Mouse (Mus musculus) adrenal gland, postnatal 36 days (tissue): ENCODE measurements around the gene Bnip1. TPM values are rescaled to one million over a fixed set of nuclear protein-coding genes. Genes with fewer than 3 reads are reported as not detected.

Experiments
- DNase-seq, 2 experiments: peaks; one replicate each; pipeline ENCODE4 v3.0.0; 2021; ENCODE audit warnings: mixed read lengths in 1 of 2
- long read RNA-seq, 2 experiments: library from polyadenylated mRNA; stranded (forward); transcript quantifications; one replicate each; pipeline ENCODE4 v2.0.0; 2021; ENCODE audit warnings: borderline sequencing depth in 2 of 2
- total RNA-seq, 2 experiments: library from RNA; stranded (reverse); gene quantifications; 2 replicates each; pipeline ENCODE4 v1.2.3; 2021

Bnip1 gene
- total RNA-seq, result 10 to 100 TPM; 24.7 to 27.2 TPM
- long read RNA-seq, experiment 1, transcript Bnip1-201 (6 exons, 1,098 nt), result major isoform, 12 of 22 reads
- long read RNA-seq, experiment 1, partial matches to known transcripts, result 0 of 22 reads
- long read RNA-seq, experiment 1, other reads (novel, unspliced or antisense), result 4 of 22 reads
- long read RNA-seq, experiment 2, transcript Bnip1-201 (6 exons, 1,098 nt), result major isoform, 8 of 11 reads
- long read RNA-seq, experiment 2, partial matches to known transcripts, result 1 of 11 reads
- long read RNA-seq, experiment 2, other reads (novel, unspliced or antisense), result 1 of 11 reads

DNA sequence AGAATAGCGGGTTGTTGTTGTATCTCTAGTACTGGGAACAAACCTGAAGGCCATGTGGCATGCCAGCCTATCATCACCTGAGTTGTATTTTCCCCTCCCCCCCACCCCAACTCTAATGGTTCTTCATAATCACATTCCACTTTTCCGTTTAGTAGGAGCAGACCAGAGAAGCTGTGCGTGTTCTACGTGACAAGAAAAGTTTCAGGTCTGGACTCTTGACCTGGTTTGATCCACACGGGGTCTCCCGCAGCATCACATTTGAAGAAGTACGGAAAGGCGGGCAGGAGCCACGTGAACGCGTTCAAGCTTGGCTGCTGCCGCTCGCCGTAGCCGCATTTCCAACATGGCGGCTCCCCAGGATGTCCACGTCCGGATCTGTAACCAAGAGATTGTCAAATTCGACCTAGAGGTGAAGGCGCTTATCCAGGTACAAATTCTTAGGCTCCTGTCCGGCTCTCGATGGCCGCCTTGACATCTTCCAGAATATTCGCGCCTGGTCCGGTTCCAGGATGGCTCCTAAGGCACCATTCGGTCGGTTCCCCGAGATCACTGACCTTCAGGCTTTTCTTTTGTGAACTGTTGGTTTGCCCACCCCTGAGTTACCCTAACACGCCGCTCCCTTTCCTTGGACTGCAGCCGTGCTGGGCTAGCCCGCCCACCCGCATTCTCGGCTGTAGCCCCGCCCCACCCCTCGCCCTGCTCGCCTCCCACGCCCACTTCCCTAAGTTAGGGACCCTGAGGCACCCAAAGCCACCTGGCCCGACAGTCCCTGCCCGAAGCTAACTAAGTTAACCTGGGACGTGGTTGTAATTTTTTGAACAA is at the start of gene Bnip1:
TSS of gene Bnip1 (plus strand) at position 317 of the 822 bp plus-strand sequence.
- DNase-seq, result peak; percentile 82 to 88

DNA sequence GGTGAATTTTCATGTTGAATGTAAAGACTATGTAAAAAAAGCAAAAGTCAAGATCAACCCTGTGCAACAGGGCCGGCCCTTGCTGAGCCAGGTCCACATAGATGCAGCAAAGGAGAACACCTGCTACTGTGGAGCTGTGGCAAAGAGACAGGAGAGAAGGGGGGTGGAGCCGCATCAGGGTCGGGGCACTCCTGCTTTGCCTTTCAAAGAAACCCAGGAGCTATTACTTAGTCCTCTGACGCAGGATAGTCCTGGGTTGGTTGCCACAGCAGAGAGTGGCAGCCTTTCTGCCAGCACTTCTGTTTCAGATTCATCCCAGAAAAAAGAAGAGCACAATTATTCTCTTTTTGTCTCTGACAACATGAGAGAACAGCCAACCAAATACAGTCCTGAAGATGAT is 38.3 kb upstream of the Bnip1 start:
- DNase-seq, result no peak

DNA sequence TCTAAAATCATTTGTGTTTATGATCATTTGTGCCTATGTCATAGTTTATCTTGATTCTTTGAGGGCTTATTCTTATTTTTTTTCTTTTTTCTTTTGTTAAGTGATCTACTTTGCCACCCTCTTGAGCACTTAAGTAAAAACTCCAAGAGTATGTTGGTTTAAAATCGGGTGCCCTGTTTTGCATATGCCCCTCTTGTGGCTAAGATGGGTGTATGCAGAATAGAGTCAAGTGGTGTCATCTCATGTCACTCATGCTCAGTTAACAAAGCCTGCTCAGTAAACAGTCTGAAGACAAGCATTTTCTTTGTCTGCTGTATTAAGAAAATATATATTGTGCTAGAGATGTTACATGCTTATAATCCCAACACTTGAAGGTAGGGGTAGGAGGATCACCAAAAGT is 37.6 kb upstream of the Bnip1 start:
- no peak for DNase-seq

DNA sequence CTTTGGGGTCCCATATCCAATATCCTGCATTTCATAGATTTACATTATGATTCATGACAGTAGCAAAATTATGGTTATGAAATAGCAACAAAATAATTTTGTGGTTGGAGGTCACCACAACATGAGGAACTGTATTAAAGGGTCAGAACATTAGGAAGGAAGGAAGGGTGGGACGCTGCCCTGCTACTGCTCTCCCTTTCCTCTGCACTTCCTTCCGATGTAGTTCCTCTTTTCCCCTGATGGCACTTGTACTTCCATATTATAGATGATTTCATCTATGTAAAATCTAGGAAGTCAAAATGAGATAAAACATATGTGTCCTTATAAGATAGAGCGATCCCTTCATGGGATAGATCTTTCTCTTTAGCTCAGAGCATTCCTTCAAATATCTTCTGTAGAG is 30.9 kb upstream of the Bnip1 start:
- no peak for DNase-seq

DNA sequence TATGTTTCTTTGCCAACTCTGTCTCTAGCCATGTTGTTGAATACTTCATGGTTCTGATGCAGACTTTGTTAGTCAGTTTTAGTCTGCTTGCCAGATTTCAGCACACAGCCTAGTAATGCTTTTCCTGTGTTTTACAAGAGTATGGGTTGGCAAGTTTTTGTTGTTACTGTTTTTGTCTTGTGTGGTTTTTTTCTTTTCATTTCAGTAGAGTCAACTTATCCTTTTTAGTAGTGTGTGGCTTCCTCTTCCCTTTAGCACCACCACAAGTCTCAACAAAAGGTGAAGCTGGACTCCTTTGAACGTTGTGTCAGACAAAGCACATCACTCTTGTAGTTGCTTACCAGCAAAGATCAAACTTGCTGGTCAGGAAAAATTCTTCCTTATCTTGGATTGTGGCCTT is 28.6 kb upstream of the Bnip1 start:
- DNase-seq, result no peak

DNA sequence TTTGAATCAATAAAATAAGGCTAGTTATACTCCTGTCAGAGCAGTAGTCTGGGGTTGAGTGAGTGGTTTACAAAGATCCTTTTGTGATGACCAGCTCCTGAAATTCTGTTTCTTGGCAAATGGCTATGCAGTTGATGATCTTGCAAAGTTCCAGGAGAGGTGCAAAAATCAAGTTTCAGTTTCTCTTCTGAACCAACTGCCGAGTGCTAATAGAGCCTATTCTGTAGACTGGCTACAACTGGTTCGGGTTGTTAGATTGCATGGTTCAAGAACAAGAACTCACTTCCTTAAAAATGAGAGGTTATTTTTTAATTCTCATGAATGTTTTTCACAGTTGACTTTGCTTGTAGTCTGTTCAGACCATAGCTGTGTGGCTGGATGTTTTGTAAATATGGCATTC is 27.4 kb upstream of the Bnip1 start:
- DNase-seq, result no peak

DNA sequence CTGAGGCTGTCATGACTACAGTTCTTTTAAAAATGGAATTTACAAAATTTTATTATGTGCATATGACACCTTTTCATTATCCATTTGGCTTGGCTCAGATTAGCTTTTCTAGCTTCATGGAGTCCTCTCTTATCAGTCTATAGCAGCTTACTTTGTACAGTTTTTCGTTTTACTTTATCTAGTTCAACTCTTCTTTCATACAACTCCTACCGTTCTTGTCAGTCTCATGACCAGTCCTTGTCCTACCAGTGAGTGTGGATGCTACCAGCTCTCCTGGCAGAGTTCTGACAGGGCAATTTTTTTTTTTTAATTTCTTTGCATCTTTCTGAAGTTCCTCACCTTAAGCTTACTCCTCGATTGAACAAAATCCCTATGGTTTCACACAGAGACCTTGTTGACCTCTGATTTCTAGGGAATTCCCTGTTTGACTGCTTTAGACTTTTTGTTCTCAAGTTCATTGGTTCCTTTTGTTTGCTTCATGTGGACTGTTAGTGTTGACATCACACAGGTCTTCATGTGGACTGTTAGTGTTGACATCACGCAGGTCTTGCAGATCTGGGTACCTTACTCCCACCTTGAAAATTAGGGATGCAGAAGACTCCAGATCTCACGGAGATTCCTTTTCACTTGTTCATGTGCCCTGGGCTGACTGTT is 13.6 kb upstream of the Bnip1 start:
- no peak for DNase-seq

DNA sequence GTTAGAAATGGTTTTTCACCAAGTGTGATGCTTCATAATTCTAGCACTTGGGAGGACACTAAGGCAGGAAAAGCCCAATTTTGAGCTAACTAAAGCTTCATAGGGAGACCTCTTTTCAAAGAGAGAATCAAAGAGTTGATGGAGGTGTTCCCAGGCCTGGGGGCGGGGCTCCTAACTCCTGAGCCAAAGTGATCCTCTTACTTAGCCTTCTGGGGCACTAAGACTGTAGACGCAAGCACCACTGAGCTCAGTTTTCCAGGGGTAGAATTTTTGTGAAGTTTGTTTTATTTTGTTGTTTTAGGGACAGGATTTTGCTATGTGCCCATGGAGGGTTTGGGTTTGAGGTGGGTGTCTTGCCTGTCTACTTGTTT is 13.1 kb upstream of the Bnip1 start:
- DNase-seq, result no peak

DNA sequence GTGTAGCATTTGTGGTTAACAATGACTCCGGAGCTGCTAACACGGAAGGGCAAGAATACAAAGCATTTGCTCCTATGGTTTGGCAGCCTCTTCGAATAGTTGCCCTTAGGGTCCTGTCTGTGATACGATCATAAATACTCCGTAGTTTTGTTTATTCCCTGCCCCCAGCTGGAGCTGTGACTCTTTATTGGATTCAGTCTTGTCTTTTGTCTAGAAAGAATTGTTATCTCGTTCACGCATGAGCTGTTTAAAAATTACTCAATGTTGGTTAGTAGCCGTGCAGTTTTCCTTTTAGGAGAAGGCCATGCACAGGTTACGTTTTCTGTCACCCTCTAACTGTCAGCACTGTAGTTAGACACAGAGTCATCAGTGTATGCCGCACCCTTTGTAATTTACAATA is 4.7 kb upstream of the Bnip1 start:
- DNase-seq, result no peak

DNA sequence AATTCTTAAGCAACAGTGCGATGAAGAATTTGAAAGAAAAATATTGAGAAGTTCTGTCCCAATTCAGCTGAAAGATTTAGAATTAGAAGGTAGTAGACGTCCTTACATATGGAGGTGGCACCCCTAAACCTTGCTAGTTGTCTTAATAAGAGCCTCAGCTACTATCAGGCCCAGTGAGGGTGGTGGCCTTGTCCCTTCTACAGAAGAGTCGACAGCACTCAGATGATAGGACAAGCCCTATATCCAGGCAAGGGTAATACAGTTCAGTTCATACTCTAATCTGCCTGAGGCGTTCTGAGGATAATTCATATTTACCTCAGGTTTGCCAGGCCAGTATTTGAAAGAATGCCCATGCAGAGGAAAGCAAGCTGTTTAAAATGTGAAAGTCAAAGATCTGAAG is 2.9 kb upstream of the Bnip1 start:
- no peak for DNase-seq

DNA sequence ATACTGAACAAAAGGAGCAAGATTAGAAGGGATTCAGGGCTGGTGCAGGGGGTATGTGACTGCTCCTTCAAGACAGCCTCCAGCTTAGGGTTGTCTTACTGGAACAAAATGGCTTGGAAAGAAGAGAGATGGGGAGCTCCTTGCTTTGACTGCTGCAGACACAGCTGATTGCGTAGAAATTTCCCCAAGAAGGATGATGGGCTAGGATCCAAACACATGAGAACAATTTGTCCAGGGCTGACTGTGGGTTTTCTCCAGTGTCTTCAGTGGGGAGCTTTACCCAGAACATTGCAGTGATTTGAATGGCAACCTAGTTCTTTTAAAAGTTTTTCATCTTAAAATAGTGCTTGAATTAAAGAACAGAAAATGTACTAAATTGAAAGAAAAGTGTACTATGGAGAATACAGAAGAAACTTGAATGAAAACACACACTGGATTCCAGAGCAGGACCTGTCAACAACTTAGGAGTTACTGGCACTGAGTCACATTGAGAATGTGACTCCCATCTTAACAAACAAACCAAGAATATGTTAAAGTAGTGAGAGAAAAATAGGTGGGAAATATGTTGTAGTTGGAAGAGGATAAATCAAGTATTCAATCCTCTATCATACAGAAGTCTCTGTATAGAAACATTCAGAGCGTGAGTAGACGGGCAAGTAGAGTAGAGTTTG is 2.3 kb upstream of the Bnip1 start:
- no peak for DNase-seq

DNA sequence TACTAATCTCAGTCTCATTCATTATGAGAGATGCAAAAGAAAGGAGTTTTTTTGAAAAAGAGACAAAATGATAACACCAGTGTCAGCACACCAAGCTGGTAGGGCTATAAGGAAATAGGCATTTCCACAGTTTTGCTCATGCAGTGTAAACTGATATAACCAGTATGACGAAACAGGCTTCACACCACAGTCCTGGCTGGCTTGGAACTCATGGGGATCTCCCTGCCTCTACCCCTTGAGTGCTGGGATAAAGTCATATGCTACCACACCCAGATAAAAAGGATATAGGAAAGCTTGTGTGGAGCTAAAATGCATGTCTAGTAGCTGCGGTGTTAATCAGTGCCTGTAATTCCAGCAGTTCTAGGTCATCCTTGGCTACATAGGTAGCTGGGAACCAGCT is 1.4 kb upstream of the Bnip1 start:
- no peak for DNase-seq

DNA sequence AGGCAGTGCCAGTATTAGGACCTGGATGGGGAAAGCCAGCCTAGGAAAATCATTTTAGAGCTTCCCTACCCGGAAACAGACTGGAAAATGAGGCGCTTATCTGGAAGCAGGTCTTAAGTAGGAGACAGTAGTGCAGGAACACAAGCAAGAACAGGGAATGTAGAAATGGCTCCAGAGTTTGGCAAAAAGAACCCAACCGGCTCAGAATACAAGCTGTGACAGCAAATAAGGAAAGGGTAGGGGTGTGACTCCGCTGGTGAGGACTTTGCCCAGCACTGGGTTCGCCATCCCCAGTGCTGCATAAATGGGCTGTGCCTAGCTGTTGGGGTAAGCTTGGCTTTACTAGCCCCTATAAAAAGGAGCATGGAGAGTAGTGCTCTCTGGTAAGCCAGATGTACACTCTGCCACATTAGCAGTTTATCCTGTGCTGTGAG is 761 bp downstream of the Bnip1 start:
- no peak for DNase-seq

DNA sequence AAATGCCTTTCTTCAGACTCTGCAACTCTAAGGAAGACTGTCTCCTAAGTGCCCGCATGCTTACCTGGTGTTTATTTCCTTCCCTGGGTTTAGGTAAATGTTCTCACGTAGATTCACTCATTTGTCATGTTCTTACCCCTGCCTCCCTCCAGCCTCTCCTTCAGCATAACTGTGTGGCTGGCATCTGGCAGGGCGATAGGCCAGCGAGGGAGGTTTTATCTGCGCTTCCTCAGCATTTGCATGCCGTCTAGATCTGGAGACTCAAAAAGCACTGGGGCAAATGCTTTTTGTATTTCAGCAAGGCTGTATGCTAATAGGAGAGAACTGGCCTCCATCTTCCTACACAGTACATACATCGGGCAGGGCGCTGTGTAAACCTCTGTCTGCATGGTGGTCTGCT is 3.7 kb downstream of the Bnip1 start:
- no peak for DNase-seq

DNA sequence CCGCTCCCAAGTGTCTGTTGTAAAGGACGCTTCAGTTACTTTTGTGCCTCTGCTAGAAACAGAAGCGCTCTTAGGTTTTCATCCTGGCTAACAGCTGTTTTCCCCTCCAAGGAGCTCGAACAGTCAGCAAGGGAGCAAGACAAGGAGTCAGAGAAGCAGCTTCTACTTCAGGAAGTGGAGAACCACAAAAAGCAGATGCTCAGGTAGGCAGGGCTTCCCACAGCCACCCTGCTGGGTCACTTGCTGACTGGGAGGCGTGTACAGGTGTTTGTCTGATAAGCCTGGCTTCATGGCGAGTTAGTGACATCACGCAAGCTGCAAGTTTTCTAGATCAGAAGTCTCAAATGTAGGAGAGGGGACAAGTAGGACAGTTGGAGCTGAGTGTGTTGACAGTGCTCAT is 5.7 kb downstream of the Bnip1 start:
- DNase-seq, result no peak

DNA sequence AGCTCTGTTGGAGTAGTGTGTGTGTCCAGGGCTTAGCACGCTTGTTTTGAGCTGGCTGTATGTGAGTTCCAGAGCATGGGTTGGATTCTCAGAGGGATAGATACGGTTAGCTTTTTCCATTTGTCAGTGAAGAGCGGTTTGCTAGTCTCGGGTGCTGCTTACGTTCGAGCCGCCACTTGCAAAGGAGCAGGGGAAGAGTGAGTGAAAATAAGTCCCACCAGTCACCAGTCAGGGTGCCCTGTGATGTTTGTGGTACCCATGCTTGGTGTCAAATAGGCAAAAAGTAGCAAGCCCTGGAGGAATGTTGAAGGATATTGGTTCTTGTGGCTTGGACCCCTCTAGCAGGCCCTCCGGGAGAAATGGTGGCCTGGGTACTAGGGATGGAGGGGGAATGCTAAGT is 8.1 kb downstream of the Bnip1 start:
- DNase-seq, result no peak

DNA sequence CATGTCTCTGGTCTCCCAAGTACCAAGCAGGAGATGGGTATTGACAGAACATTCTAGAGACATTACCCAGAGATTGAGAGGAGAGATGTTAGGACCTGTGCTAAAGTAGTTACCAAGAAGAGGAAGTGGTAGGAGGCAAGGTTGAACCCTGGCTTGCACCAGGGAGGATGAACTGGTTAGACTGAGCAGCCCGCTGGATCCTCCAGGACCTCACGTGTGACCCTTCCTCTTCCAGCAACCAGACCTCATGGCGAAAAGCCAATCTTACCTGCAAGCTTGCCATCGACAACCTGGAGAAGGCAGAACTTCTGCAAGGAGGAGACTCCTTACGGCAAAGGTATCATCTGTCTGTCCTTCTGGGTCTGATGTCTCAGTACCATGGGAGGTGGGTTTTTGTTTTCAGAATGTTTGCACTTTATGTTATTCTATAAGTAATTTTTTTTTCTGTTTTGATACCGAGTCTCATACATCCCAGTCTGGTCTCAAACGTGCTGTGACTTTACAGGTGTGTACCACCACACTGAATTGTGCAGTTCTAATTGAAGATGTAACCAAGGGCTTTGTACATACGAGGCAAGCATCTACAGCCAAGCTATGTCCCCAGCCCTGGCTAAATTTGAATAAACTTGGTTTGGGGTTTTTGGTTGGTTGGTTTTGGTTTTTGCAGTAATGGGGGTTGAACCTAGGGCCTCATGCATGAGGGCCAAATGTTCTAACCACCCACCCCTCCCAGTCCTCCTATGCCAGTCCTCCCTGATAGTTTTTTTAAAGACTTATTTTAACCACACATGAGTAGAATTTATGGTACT is 8.8 kb downstream of the Bnip1 start:
- no peak for DNase-seq

DNA sequence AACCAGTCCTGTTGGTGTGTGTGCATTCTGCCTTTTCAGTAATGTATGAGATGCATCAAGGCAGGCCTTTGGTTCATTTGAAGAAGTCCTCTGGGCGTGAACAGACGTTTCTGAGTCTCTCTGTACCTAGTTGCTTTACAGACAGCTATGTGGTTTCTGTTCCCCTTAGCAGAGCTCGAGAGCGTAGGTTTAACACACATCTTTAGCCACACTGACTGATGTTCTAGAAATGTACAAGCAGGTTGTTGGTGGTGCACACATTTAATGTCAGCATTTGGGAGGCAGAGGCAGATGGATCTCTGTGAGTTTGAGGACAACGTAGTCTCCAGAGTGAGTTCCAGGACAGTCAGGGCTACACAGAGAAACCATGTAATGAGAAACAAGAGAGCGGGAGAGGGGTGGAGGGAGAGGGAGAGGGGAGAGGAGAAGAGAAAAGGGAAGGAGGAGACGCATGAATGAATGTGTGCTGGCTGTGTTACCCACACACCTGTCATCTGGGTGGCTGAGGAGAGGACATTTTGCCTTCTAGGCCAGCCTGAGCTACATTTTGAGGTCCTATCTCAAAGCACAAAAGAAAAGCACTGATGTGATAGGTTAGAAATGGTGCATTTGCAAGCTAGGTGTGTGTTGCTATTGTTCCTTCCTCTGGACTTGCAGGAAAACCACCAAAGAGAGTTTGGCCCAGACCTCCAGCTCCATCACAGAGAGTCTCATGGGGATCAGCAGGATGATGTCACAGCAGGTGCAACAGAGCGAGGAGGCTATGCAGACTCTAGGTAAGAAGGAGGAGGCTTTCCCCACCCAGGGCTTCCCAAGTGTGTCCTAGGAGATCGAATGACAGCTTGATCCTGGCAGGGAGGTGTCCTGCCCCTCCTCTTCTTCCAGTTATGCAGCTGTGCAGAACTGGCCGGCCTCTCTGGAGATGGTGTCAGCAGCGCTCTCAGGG is 9.7 kb downstream of the Bnip1 start:
- no peak for DNase-seq

DNA sequence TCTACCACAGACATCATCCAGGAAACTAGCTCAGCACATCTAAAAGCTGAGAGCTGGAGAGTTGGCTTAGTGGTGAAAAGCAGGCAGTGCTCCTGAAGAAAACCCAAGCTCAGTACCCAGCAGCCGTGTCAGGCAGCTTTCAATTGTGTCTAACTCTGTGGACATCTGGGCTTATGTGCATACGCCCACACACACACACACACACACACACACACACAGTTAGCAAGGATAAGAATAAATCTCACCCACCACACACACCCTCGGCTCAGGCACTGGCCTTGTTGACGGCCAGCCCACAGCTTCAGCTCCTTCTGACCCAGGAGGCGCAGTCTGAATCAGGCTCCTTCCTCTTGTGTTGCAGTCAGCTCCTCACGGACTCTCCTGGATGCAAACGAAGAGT is 10.7 kb downstream of the Bnip1 start:
- DNase-seq, result no peak

DNA sequence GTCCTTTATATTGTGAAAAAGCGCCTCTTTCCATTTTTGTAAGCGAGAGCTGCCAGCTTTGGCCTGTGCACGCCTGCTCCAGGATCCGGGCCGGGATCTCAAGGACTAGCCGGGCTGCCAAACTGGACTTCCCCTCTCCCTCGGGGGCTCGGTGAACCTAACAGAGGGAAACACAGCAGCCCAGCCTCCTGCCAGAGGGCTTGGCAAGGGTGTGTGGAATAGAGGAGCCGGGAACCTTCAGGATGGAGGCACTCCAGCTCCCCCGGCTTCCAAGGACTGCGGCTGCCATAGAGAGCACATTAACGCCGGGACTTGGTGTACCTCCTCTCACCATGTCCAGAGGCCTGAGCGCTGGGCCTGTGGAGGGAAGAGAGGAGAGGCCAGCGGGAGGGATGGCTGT is 11.2 kb downstream of the Bnip1 start:
- peak in 1 of 2 experiments; percentile 26 for DNase-seq
